Mouse (Mus musculus): ENCODE results near the gene Kmt2c. TPM values are rescaled to one million over a fixed set of nuclear protein-coding genes. Genes with fewer than 3 reads are reported as not detected.

Gene Kmt2c
- polyA plus RNA-seq, 1 experiment from 2014 or later = 19.3 TPM

- H3K36me3 ChIP-seq (ENCODE audit: inconsistent target) = no peaks in the 10 kb centered on the region
- H3K27ac ChIP-seq = peak overlapping the region; percentile 67
- H3K4me3 ChIP-seq (ENCODE audit: inconsistent target) = peak overlapping the region; percentile 73
- H3K79me2 ChIP-seq (ENCODE audit: inconsistent target) = no peaks in the 10 kb centered on the region
- 13% methylated on average over 22 of the region's 22 CpGs for WGBS (ENCODE audit: missing documents)
Observed at GRCm38 (mm10) chr5:25528851-25529528, 30.4 kb upstream of the Kmt2c start.

- Histone ChIP-seq H3K4me3 (ENCODE audit: inconsistent target) (no peak overlapping the region), H3K36me3 (ENCODE audit: inconsistent target) (no peaks in the 10 kb centered on the region), H3K27ac (no peak overlapping the region), H3K79me2 (ENCODE audit: inconsistent target) (no peaks in the 10 kb centered on the region)
- 100% methylated on average over 1 of the region's 1 CpGs for WGBS (ENCODE audit: missing documents)
Observed at GRCm38 (mm10) chr5:25527971-25528370, 29.4 kb upstream of the Kmt2c start.

GRCm38 (mm10) chr5:25526926-25527325 is 28.3 kb upstream of the Kmt2c start:
- Histone ChIP-seq H3K36me3 (ENCODE audit: inconsistent target) (no peaks in the 10 kb centered on the region), H3K4me3 (ENCODE audit: inconsistent target) (no peak overlapping the region), H3K27ac (no peak overlapping the region), H3K79me2 (ENCODE audit: inconsistent target) (no peaks in the 10 kb centered on the region)
- WGBS (ENCODE audit: missing documents) = 97% methylated on average over 4 of the region's 4 CpGs

- Histone ChIP-seq H3K79me2 (ENCODE audit: inconsistent target) (no peaks in the 10 kb centered on the region), H3K36me3 (ENCODE audit: inconsistent target) (no peaks in the 10 kb centered on the region), H3K27ac (no peak overlapping the region), H3K4me3 (ENCODE audit: inconsistent target) (no peak overlapping the region)
- 83% methylated on average over 5 of the region's 5 CpGs for WGBS (ENCODE audit: missing documents)
Observed at GRCm38 (mm10) chr5:25526116-25526515, 27.5 kb upstream of the Kmt2c start.

- Histone ChIP-seq H3K4me3 (ENCODE audit: inconsistent target) (no peak overlapping the region), H3K36me3 (ENCODE audit: inconsistent target) (no peaks in the 10 kb centered on the region), H3K79me2 (ENCODE audit: inconsistent target) (no peaks in the 10 kb centered on the region), H3K27ac (no peak overlapping the region)
- 59% methylated on average over 5 of the region's 5 CpGs for WGBS (ENCODE audit: missing documents)
Observed at GRCm38 (mm10) chr5:25521461-25521860, 22.9 kb upstream of the Kmt2c start.

- Histone ChIP-seq H3K4me3 (ENCODE audit: inconsistent target) (no peak overlapping the region), H3K79me2 (ENCODE audit: inconsistent target) (no peaks in the 10 kb centered on the region), H3K27ac (no peak overlapping the region), H3K36me3 (ENCODE audit: inconsistent target) (no peaks in the 10 kb centered on the region)
- WGBS (ENCODE audit: missing documents) = 100% methylated on average over 3 of the region's 3 CpGs
Observed at GRCm38 (mm10) chr5:25519820-25520219, 21.2 kb upstream of the Kmt2c start.

GRCm38 (mm10) chr5:25517550-25517949 is 19.0 kb upstream of the Kmt2c start:
- WGBS (ENCODE audit: missing documents) = 95% methylated on average over 5 of the region's 5 CpGs
- no peaks in the 10 kb centered on the region for H3K36me3 ChIP-seq (ENCODE audit: inconsistent target)
- H3K27ac ChIP-seq = no peak overlapping the region
- H3K79me2 ChIP-seq (ENCODE audit: inconsistent target) = no peaks in the 10 kb centered on the region
- no peak overlapping the region for H3K4me3 ChIP-seq (ENCODE audit: inconsistent target)

GRCm38 (mm10) chr5:25516301-25516895 is 17.8 kb upstream of the Kmt2c start:
- 95% methylated on average over 11 of the region's 11 CpGs for WGBS (ENCODE audit: missing documents)

GRCm38 (mm10) chr5:25515767-25516166 is 17.2 kb upstream of the Kmt2c start, which contains the start of gene Cct8l1:
Gene Cct8l1, plus strand, starts transcription at chr5:25516067.
- no peaks in the 10 kb centered on the region for H3K36me3 ChIP-seq (ENCODE audit: inconsistent target)
- no peak within 1 kb of the TSS for H3K27ac ChIP-seq
- no peak within 1 kb of the TSS for H3K4me3 ChIP-seq (ENCODE audit: inconsistent target)
- H3K79me2 ChIP-seq (ENCODE audit: inconsistent target) = no peaks in the 10 kb centered on the region
- WGBS (ENCODE audit: missing documents) = 95% methylated on average over 5 of the region's 5 CpGs

More at GRCm38 (mm10) chr5:25516301-25516895, 17.8 kb upstream of the Kmt2c start:
- Histone ChIP-seq H3K27ac (no peak overlapping the region), H3K36me3 (ENCODE audit: inconsistent target) (no peaks in the 10 kb centered on the region), H3K4me3 (ENCODE audit: inconsistent target) (no peak overlapping the region), H3K79me2 (ENCODE audit: inconsistent target) (no peaks in the 10 kb centered on the region)

- Histone ChIP-seq H3K36me3 (ENCODE audit: inconsistent target) (no peaks in the 10 kb centered on the region), H3K79me2 (ENCODE audit: inconsistent target) (no peaks in the 10 kb centered on the region), H3K4me3 (ENCODE audit: inconsistent target) (no peak overlapping the region), H3K27ac (no peak overlapping the region)
- 98% methylated on average over 5 of the region's 5 CpGs for WGBS (ENCODE audit: missing documents)
Observed at GRCm38 (mm10) chr5:25506041-25506440, 7.5 kb upstream of the Kmt2c start.

- Histone ChIP-seq H3K27ac (no peak overlapping the region), H3K4me3 (ENCODE audit: inconsistent target) (no peak overlapping the region), H3K79me2 (ENCODE audit: inconsistent target) (peaks cover 20% of the 10 kb centered on the region), H3K36me3 (ENCODE audit: inconsistent target) (no peaks in the 10 kb centered on the region)
- whole genome bisulfite sequencing (ENCODE audit: missing documents) = 87% methylated on average over 7 of the region's 7 CpGs
Observed at GRCm38 (mm10) chr5:25500686-25501085, 2.1 kb upstream of the Kmt2c start.

- H3K4me3 ChIP-seq (ENCODE audit: inconsistent target) = peak overlapping the region; percentile 68
- H3K79me2 ChIP-seq (ENCODE audit: inconsistent target) = peaks cover 30% of the 10 kb centered on the region
- peak overlapping the region; percentile 70 for H3K27ac ChIP-seq
- H3K36me3 ChIP-seq (ENCODE audit: inconsistent target) = no peaks in the 10 kb centered on the region
- under 1% methylated on average over 81 of the region's 90 CpGs for WGBS (ENCODE audit: missing documents)
Observed at GRCm38 (mm10) chr5:25499423-25500398, 1.1 kb upstream of the Kmt2c start.

- H3K27ac ChIP-seq = peak overlapping the region; percentile 70
- WGBS (ENCODE audit: missing documents) = 1% methylated on average over 56 of the region's 87 CpGs
- no peaks in the 10 kb centered on the region for H3K36me3 ChIP-seq (ENCODE audit: inconsistent target)
- H3K4me3 ChIP-seq (ENCODE audit: inconsistent target) = peak overlapping the region; percentile 45
- peaks cover 38% of the 10 kb centered on the region for H3K79me2 ChIP-seq (ENCODE audit: inconsistent target)
Observed at GRCm38 (mm10) chr5:25498821-25499422, 339 bp upstream of the Kmt2c start.

GRCm38 (mm10) chr5:25497720-25498345 is 750 bp downstream of the Kmt2c start:
- Histone ChIP-seq H3K79me2 (ENCODE audit: inconsistent target) (peaks cover 49% of the 10 kb centered on the region), H3K27ac (no peak overlapping the region), H3K4me3 (ENCODE audit: inconsistent target) (peak overlapping the region; percentile 70), H3K36me3 (ENCODE audit: inconsistent target) (no peaks in the 10 kb centered on the region)
- WGBS (ENCODE audit: missing documents) = under 1% methylated on average over 78 of the region's 78 CpGs
